Mouse (Mus musculus): ENCODE results near the gene Sox15. TPM values are rescaled to one million over a fixed set of nuclear protein-coding genes. Genes with fewer than 3 reads are reported as not detected.

Sox15 gene
- polyA plus RNA-seq, 1 experiment = 0.08 TPM

DNA sequence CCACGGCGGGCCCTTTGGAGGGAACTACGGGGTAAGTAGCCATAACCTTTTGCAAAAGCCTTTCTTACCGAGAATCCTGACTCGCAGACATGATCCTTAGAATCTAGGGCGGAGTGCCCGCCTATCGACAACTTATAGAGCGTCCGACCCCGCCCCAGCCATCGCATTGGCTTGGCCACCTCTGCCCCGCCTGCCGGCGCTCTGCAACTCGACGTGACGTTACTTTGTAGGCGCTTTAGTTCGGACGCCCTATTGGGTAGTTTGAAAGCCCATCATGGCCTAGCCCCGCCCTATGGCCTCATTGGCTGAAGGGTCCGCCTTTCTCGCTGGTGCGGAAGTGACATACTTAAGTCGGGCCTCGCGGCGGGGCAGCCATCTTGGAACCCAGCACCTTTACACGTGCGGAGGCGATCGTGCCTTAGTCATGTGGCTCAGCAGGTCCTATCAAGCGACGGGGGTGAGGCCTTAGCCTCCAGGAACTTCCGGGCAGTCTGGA lies 17.1 kb downstream of the Sox15 start, which contains the start of gene Eif4a1:
Gene Eif4a1, minus strand, starts transcription at position 213 of the 496 bp plus-strand sequence.
- H3K36me3 ChIP-seq (ENCODE audit: control insufficient read depth, insufficient read depth) = peaks cover 79% of the 10 kb centered on the region

DNA sequence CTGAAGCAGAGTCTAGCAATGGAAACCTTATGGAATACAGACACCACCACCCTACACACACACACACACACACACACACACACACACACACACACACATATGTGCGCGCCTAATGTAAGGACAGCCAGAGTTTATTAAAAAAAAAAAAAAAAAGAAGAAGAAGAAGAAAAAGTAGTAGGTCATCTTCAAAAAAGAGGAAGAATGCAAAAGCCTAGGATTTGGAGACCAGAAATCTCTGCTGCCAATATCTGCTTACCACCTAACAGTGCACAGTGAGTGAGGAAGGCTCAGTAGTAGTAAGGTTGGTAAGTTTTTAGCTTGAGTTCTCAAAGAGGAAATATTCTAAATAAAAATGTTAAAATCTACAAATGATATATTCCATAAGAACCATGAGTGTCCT lies 24.0 kb downstream of the Sox15 start:
- H3K36me3 ChIP-seq (ENCODE audit: control insufficient read depth, insufficient read depth) = peaks cover 53% of the 10 kb centered on the region
- no peak overlapping the region for H3K4me3 ChIP-seq (ENCODE audit: insufficient read depth, poor library complexity, severe bottlenecking)
- TF ChIP-seq CTCF (IDR thresholded peaks at IDR 0.05; ENCODE audit: control insufficient read depth, insufficient read depth, insufficient read length) (no peak), CEBPB (IDR thresholded peaks at IDR 0.05; ENCODE audit: low read depth) (no peak), MYOD1 (IDR thresholded peaks at IDR 0.05; ENCODE audit: control insufficient read depth, insufficient read length, low read depth) (no peak), FOSL1 (IDR thresholded peaks at IDR 0.05; ENCODE audit: insufficient read depth, low read length, poor library complexity, severe bottlenecking) (no peak), MYOG (IDR thresholded peaks at IDR 0.05; ENCODE audit: control insufficient read depth, extremely low read depth, insufficient read length) (no peak), MAX (IDR thresholded peaks at IDR 0.05) (no peak), USF1 (IDR thresholded peaks at IDR 0.05; ENCODE audit: low read depth) (no peak)
- peaks cover 31% of the 10 kb centered on the region for H3K79me3 ChIP-seq (ENCODE audit: low read depth)
- peaks cover 79% of the 10 kb centered on the region for H3K79me2 ChIP-seq (ENCODE audit: control insufficient read depth, insufficient read depth)
- H3K27me3 ChIP-seq (ENCODE audit: control insufficient read depth, insufficient read depth, insufficient read length) = no peaks in the 10 kb centered on the region
- H3ac ChIP-seq (ENCODE audit: control insufficient read depth, insufficient read length, low read depth) = no peak overlapping the region

More for the DNA sequence above, 17.1 kb downstream of the Sox15 start, which contains the start of gene Eif4a1:
- H3K79me3 ChIP-seq (ENCODE audit: low read depth) = peaks cover 48% of the 10 kb centered on the region
- TF ChIP-seq USF1 (IDR thresholded peaks at IDR 0.05; ENCODE audit: low read depth) = peak; percentile 94
- TF ChIP-seq CTCF (IDR thresholded peaks at IDR 0.05; ENCODE audit: control insufficient read depth, insufficient read depth, insufficient read length) = no peak
- TF ChIP-seq MAX (IDR thresholded peaks at IDR 0.05) = peak; percentile 99
- H3K79me2 ChIP-seq (ENCODE audit: control insufficient read depth, insufficient read depth) = peaks cover 74% of the 10 kb centered on the region
- H3ac ChIP-seq (ENCODE audit: control insufficient read depth, insufficient read length, low read depth) = peak within 1 kb of the TSS; percentile 99
- peak within 1 kb of the TSS; percentile 100 for H3K4me3 ChIP-seq (ENCODE audit: insufficient read depth, poor library complexity, severe bottlenecking)
- H3K27me3 ChIP-seq (ENCODE audit: control insufficient read depth, insufficient read depth, insufficient read length) = no peaks in the 10 kb centered on the region

DNA sequence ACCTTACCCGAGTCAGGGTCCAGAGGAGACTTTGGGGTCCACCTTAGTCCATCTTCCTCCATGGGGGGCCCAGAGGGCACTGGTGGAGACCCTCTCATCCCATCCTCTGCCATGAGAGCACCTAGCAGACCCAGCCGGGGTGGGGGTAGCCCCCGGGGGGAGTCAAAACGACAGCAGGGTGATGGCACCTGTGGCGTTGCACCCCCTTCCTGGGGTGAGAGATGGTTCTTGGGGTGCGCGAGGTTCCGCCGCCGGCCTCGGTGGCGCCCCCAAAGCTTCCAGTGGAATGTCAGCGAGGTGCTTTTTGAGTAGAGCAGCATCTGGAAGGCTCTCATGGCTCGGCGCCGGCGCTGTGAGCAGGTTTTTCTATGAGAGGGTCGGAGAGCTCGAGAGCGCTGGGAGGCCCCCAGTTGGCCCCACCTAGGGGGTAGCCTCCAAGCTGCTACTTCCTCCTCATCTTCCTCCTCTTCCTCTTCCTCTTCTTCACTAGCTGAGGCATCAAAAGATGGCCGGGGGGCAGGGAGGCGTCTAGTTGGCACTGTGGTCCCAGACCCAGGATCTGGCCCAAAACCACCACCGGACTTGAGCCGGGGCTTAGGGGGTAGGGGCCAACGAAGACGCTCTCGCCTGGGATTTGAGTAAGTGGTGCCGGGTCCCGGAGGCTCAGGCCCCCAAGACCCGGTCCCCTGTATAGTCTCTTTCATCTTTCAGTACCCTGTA lies 25.2 kb downstream of the Sox15 start:
- peaks cover 29% of the 10 kb centered on the region for H3K79me3 ChIP-seq (ENCODE audit: low read depth)
- peak overlapping the region; percentile 99 for H3K4me3 ChIP-seq (ENCODE audit: insufficient read depth, poor library complexity, severe bottlenecking)
- H3K79me2 ChIP-seq (ENCODE audit: control insufficient read depth, insufficient read depth) = peaks cover 72% of the 10 kb centered on the region
- TF ChIP-seq USF1 (IDR thresholded peaks at IDR 0.05; ENCODE audit: low read depth) = no peak
- TF ChIP-seq MYOG (IDR thresholded peaks at IDR 0.05; ENCODE audit: control insufficient read depth, extremely low read depth, insufficient read length) = no peak
- TF ChIP-seq MAX (IDR thresholded peaks at IDR 0.05) = no peak
- TF ChIP-seq CEBPB (IDR thresholded peaks at IDR 0.05; ENCODE audit: low read depth) = no peak
- no peak for TF ChIP-seq FOSL1 (IDR thresholded peaks at IDR 0.05; ENCODE audit: insufficient read depth, low read length, poor library complexity, severe bottlenecking)
- no peak for TF ChIP-seq MYOD1 (IDR thresholded peaks at IDR 0.05; ENCODE audit: control insufficient read depth, insufficient read length, low read depth)
- TF ChIP-seq CTCF (IDR thresholded peaks at IDR 0.05; ENCODE audit: control insufficient read depth, insufficient read depth, insufficient read length) = no peak
- H3ac ChIP-seq (ENCODE audit: control insufficient read depth, insufficient read length, low read depth) = peak overlapping the region; percentile 45
- peaks cover 42% of the 10 kb centered on the region for H3K36me3 ChIP-seq (ENCODE audit: control insufficient read depth, insufficient read depth)
- no peaks in the 10 kb centered on the region for H3K27me3 ChIP-seq (ENCODE audit: control insufficient read depth, insufficient read depth, insufficient read length)

DNA sequence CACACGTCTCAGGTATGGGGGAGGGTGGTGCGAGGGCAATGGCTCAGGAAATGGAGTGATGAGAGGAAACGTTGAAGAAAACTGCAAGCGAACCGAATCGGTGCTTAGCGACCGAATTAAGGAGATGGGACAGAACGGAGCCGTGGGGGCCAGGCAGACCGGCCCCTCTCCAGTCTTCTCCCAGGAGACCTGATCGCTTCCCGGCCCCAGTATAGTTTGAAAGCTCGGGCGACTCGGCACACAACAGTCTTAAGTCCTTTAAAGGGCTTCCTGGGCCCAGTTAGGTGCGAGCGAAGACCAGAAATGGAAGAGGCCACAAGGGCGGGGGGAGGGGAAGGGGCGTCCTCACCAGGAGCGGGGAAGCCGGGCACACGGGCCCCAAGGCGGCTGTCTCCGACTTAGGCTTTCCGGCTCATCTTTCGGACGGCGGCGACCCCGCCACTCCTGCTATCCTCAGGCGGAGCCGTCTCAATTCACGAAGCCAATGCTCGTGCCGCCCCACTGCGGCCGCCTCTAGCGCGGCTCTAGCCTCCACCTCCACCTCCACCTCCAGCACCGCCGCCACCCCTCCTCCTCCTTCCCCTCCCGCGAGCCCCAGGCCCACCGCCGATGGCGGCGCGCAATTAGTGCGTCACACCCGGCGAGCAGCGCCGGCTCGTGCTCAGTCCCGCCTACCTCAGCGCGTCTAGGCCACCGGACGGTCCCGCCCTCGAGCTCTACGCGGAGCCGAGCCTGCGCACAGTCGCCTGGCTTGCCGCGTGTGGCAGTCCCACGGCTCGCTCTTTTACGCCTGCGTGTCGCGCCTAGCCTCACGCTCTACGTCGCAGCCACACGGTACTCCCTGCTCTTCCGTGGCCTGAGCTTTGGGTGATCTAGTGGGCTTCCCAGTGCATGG lies 26.4 kb downstream of the Sox15 start, which contains the start of gene Senp3:
Gene Senp3, minus strand, starts transcription at position 771 of the 895 bp plus-strand sequence.
- no peak for TF ChIP-seq MAX (IDR thresholded peaks at IDR 0.05)
- TF ChIP-seq MYOG (IDR thresholded peaks at IDR 0.05; ENCODE audit: control insufficient read depth, extremely low read depth, insufficient read length) = no peak
- no peak for TF ChIP-seq CEBPB (IDR thresholded peaks at IDR 0.05; ENCODE audit: low read depth)
- no peak for TF ChIP-seq MYOD1 (IDR thresholded peaks at IDR 0.05; ENCODE audit: control insufficient read depth, insufficient read length, low read depth)
- TF ChIP-seq CTCF (IDR thresholded peaks at IDR 0.05; ENCODE audit: control insufficient read depth, insufficient read depth, insufficient read length) = no peak
- no peak for TF ChIP-seq USF1 (IDR thresholded peaks at IDR 0.05; ENCODE audit: low read depth)
- TF ChIP-seq FOSL1 (IDR thresholded peaks at IDR 0.05; ENCODE audit: insufficient read depth, low read length, poor library complexity, severe bottlenecking) = no peak
- peaks cover 29% of the 10 kb centered on the region for H3K36me3 ChIP-seq (ENCODE audit: control insufficient read depth, insufficient read depth)
- H3K79me3 ChIP-seq (ENCODE audit: low read depth) = peaks cover 26% of the 10 kb centered on the region
- H3K79me2 ChIP-seq (ENCODE audit: control insufficient read depth, insufficient read depth) = peaks cover 60% of the 10 kb centered on the region
- peak within 1 kb of the TSS; percentile 99 for H3K4me3 ChIP-seq (ENCODE audit: insufficient read depth, poor library complexity, severe bottlenecking)
- peak within 1 kb of the TSS; percentile 73 for H3ac ChIP-seq (ENCODE audit: control insufficient read depth, insufficient read length, low read depth)
- H3K27me3 ChIP-seq (ENCODE audit: control insufficient read depth, insufficient read depth, insufficient read length) = no peaks in the 10 kb centered on the region

DNA sequence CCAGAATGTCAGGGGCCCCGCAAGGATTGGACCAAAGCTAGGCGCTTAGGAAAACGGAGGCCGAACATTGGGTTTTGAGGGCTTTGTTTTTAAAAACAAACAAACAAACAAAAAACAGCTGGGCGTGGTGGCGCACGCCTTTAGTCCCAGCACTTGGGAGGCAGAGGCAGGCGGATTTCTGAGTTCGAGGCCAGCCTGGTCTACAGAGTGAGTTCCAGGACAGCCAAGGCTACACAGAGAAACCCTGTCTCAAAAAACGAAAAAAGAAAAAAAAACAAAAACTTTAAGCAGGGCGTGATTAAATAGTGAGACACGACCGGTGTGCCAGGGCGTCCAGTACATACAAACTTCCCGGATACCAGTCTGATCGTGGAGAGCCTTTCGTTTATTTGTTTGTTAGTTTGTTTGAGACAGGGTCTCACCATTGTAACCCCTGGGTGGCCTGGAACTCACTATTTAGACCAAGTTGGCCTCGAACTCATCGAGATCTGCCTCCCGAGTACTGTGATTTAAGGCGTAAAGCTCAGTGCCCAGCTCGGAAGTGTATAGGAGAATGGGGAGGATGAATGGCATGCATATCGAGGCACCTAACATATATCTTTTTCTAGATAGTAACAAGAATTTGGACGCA lies 27.2 kb downstream of the Sox15 start:
- TF ChIP-seq MYOD1 (IDR thresholded peaks at IDR 0.05; ENCODE audit: control insufficient read depth, insufficient read length, low read depth) (no peak), USF1 (IDR thresholded peaks at IDR 0.05; ENCODE audit: low read depth) (no peak), MAX (IDR thresholded peaks at IDR 0.05) (no peak), CEBPB (IDR thresholded peaks at IDR 0.05; ENCODE audit: low read depth) (no peak), CTCF (IDR thresholded peaks at IDR 0.05; ENCODE audit: control insufficient read depth, insufficient read depth, insufficient read length) (no peak)
- Histone ChIP-seq H3K79me3 (ENCODE audit: low read depth) (peaks cover 25% of the 10 kb centered on the region), H3K36me3 (ENCODE audit: control insufficient read depth, insufficient read depth) (peaks cover 22% of the 10 kb centered on the region), H3K27me3 (ENCODE audit: control insufficient read depth, insufficient read depth, insufficient read length) (no peaks in the 10 kb centered on the region), H3K79me2 (ENCODE audit: control insufficient read depth, insufficient read depth) (peaks cover 52% of the 10 kb centered on the region), H3ac (ENCODE audit: control insufficient read depth, insufficient read length, low read depth) (peak overlapping the region; percentile 67), H3K4me3 (ENCODE audit: insufficient read depth, poor library complexity, severe bottlenecking) (peak overlapping the region; percentile 99)

Measured in C2C12 (cell line).